Mouse (Mus musculus): Measurements from ENCODE around the gene Fbxo34. TPM values are rescaled to one million over a fixed set of nuclear protein-coding genes. Genes with fewer than 3 reads are reported as not detected.

The Fbxo34 gene
- total and polyA plus RNA-seq, 3 experiments = 14.8 to 29.5 TPM; not detected in 1

Other genes starting within 250 kb of the Fbxo34 start
- 49.1 and 51.6 TPM in 2 replicates for gene Wdhd1, start 173.6 kb upstream of the Fbxo34 start, total RNA-seq (2012; rRNA removed)
- 10 to 100 TPM in 1 of 2 experiments, not detected in 1; 91.5 TPM for gene Wdhd1, start 173.6 kb upstream of the Fbxo34 start, polyA plus RNA-seq (2012; ENCODE audit: insufficient read depth in 1 of 2, insufficient read length in 2 of 2, low read depth in 1 of 2, low replicate concordance in 2 of 2, missing spikeins in 1 of 2)
- gene Socs4, start 173.5 kb upstream of the Fbxo34 start, total RNA-seq (2012; rRNA removed) = 8.7 and 8.8 TPM in 2 replicates
- 10 to 100 TPM; 13.9 to 21.0 TPM for gene Socs4, start 173.5 kb upstream of the Fbxo34 start, polyA plus RNA-seq (2012; ENCODE audit: insufficient read depth in 1 of 2, insufficient read length in 2 of 2, low read depth in 1 of 2, low replicate concordance in 2 of 2, missing spikeins in 1 of 2)
- 33.8 and 37.8 TPM in 2 replicates for gene Mapk1ip1l, start 152.2 kb upstream of the Fbxo34 start, total RNA-seq (2012; rRNA removed)
- gene Mapk1ip1l, start 152.2 kb upstream of the Fbxo34 start, polyA plus RNA-seq (2012; ENCODE audit: insufficient read depth in 1 of 2, insufficient read length in 2 of 2, low read depth in 1 of 2, low replicate concordance in 2 of 2, missing spikeins in 1 of 2) = 100 to 1,000 TPM in 1 of 2 experiments, 10 to 100 TPM in 1; 59.5 to 159 TPM
- 0.12 TPM in 1 of 2 replicates, not detected in the other for gene Lgals3, start 82.7 kb upstream of the Fbxo34 start, total RNA-seq (2012; rRNA removed)
- gene Lgals3, start 82.7 kb upstream of the Fbxo34 start, polyA plus RNA-seq (2012; ENCODE audit: insufficient read depth in 1 of 2, insufficient read length in 2 of 2, low read depth in 1 of 2, low replicate concordance in 2 of 2, missing spikeins in 1 of 2) = 1 to 10 TPM in 1 of 2 experiments, not detected in 1; 1.8 TPM
- gene Dlgap5, start 32.0 kb upstream of the Fbxo34 start, total RNA-seq (2012; rRNA removed) = 45.0 and 52.0 TPM in 2 replicates
- gene Dlgap5, start 32.0 kb upstream of the Fbxo34 start, polyA plus RNA-seq (2012; ENCODE audit: insufficient read depth in 1 of 2, insufficient read length in 2 of 2, low read depth in 1 of 2, low replicate concordance in 2 of 2, missing spikeins in 1 of 2) = 10 to 100 TPM; 62.4 to 71.2 TPM
- gene Atg14, start 120.2 kb downstream of the Fbxo34 start, total RNA-seq (2012; rRNA removed) = 2.5 and 3.1 TPM in 2 replicates
- gene Atg14, start 120.2 kb downstream of the Fbxo34 start, polyA plus RNA-seq (2012; ENCODE audit: insufficient read depth in 1 of 2, insufficient read length in 2 of 2, low read depth in 1 of 2, low replicate concordance in 2 of 2, missing spikeins in 1 of 2) = 1 to 10 TPM in 1 of 2 experiments, not detected in 1; 5.7 TPM
- 26.0 and 27.0 TPM in 2 replicates for gene Ktn1, start 198.0 kb downstream of the Fbxo34 start, total RNA-seq (2012; rRNA removed)
- gene Ktn1, start 198.0 kb downstream of the Fbxo34 start, polyA plus RNA-seq (2012; ENCODE audit: insufficient read depth in 1 of 2, insufficient read length in 2 of 2, low read depth in 1 of 2, low replicate concordance in 2 of 2, missing spikeins in 1 of 2) = 100 to 1,000 TPM in 1 of 2 experiments, 10 to 100 TPM in 1; 40.3 to 168 TPM

Measured in MEL (cell line).